Mouse (Mus musculus): Measurements from ENCODE around the gene Cyp8b1.

Gene Cyp8b1

DNA sequence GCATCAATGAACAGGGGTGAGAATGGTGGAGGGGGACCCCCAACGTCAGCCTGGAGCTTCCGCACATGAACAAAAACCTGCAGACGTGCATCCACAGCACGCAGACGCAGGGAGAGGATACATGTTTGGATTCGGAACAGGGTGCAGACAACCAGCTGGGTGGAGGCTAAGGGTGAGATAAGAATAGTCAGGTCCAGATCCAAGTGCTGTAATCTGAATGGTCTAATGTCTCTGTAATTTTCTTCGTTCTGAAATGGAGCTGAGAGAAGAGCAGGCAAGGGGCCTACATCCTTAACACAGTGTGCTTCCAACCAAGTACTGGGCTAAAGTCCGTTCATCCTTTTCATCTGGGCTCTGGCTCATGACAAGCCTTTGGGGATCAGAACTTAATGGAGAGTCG lies 24.8 kb downstream of the Cyp8b1 start:
- DNase-seq (ENCODE audit: low spot score in 2 of 2) = no peak

DNA sequence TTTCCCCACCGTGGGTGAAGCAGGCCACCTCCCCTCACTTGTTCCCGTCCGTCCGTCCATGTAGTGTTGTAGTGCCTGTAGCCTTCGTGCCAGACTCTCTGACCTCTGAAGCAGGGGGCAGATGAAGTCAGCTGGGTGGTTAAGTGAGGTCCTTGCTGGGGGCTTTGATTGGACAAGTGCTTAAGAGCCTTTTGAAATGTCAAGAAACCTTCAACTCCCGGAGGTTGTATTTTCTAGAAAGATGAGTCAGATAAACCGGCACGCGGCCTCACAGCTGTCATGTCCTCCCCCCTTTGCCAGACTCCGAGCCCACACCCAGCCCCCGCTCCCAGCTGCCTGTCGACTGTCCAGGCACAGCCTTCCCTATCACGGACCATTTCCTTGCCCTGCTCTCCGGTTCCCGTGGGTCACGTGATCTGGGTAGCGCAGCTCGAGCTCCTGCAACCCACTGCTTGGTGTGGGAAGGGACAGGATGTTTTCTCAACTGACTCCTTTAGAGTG lies 25.6 kb downstream of the Cyp8b1 start:
- DNase-seq (ENCODE audit: low spot score in 2 of 2) = peak; percentile 43 to 58

DNA sequence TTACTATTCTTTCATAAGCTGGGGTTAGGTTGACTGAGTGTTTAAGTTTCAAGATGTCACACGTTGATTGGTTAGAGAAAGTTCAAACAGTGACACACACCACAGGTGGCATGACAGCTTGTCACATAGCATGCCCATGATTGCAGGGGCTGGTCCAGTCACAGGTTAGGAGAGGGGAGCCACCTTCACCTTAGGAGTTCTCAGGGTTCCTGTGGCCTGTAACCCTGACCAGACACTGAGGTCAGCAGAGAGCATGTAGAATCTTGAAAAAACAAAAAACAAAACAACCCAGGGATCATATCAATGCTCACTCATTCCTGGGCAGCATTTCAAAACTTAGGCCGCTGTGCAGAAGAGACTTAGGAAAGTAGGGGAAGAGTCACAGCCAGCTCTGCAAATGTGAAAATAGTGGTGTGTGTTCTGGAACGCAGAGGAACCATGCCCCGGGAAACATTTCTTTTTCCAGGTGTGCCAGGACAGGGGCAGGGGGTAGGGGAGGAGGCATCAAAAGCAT lies 26.1 kb downstream of the Cyp8b1 start:
- no peak for DNase-seq (ENCODE audit: low spot score in 2 of 2)

DNA sequence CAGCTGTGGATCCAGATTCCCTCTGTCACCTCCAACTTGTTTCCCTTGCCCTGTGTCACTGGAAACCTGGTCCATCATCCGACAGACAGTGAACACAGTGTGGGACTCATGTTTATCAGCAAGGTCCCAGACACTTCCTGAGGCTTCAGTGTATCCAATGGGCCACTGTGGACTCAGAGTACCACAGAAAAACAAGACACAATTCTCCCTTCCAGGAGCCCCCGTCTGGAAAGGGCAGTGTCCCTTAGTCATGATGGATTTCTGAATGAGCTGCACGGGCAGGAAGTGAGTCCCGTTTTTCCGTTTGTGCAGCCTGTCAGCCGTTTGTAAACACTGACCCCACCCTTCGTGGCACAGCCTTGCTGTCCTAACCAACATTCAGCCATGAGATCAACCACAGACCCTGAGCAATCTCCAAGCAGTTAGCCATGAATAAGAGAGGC lies 34.1 kb downstream of the Cyp8b1 start:
- DNase-seq (ENCODE audit: low spot score in 2 of 2) = no peak

DNA sequence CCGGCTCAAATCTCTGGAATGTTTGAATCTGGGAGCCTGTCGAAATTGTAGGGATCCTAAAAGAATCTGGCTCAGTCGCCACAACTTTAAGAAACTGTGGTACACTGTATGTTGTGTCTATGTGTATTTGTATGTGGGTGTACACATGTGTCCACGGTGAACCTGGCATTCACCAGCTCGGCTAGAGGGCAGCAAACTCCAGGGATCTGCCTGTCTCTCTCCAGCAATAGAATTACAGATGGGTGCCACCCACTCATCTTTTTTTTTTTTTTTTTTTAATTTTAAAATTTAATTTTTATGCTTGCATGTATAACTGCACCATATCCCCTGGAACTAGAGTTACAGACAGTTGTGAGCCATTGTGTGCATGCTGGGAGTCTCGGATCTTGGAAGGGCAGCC lies 34.8 kb downstream of the Cyp8b1 start:
- DNase-seq (ENCODE audit: low spot score in 2 of 2) = peak; percentile 40 to 60

DNA sequence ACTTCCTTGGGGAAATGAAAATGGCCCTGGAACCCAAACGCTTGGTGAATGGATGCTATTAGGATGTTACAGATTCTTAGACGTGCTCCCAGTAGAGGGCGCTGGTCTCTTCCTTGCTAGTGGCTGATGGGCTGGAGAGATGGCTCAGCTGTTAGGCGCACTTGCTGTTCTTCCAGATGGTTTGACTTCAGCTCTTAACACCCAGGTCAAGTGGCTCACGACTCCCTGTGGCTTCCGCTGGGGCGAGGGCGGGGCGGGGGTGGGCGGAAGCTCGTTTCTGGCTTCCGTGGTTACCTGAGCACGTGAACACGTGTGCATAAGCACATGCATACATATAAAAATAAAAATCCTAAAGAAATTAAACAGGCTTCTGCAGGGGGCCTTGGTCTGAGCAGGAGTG lies 35.3 kb downstream of the Cyp8b1 start:
- peak; percentile 58 to 74 for DNase-seq (ENCODE audit: low spot score in 2 of 2)

DNA sequence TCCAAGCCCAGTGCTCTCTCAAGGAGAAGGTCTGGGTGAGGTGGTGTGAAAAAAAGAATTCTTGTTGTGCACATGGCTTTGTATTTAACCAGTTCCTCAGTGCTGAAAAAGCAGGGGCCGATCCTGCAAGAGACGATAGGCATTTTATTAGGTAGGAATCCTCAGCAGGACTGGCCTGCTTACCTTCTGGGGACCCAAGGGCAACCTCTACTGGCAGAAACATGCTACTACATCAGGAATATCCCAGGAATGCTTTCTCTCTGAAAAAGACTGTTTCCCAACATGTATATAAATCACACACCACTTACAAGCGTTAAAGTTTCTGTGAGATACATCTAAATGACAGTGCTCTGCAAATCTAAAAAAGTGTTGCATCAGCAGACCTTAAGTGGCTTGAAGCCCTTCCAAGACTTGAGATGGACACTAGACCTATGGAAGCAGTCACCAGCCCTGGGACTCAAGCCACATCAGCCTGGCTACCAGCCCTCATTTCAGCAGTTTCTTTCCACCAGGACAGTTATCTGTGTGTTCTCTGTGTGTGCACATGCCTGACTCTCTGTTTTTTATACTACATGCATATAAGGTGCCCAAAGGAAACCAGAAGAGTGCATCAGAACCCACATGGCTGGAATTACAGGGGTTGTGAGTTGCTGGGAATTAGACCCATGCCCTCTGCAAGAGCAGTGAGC lies 38.9 kb downstream of the Cyp8b1 start:
- DNase-seq (ENCODE audit: low spot score in 2 of 2) = peak; percentile 56 to 81

DNA sequence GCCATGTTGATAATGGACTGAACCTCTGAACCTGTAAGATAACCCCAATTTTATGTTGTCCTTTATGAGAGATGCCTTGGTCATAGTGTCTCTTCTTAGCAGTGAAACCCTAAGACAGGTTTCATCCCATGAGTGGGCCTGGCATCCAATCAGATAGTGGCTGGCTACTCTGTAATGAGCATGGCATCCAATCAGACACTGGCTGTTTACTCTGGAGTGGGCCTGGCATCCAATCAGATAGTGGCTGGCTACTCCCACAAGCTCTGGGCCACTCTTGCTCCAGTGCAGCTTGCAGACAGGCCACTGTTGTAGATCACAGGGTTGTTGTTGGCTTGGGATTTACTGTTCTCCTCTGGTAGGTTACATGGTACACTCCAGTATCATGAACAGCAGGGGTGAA lies 42.5 kb downstream of the Cyp8b1 start:
- DNase-seq (ENCODE audit: low spot score in 2 of 2) = no peak

DNA sequence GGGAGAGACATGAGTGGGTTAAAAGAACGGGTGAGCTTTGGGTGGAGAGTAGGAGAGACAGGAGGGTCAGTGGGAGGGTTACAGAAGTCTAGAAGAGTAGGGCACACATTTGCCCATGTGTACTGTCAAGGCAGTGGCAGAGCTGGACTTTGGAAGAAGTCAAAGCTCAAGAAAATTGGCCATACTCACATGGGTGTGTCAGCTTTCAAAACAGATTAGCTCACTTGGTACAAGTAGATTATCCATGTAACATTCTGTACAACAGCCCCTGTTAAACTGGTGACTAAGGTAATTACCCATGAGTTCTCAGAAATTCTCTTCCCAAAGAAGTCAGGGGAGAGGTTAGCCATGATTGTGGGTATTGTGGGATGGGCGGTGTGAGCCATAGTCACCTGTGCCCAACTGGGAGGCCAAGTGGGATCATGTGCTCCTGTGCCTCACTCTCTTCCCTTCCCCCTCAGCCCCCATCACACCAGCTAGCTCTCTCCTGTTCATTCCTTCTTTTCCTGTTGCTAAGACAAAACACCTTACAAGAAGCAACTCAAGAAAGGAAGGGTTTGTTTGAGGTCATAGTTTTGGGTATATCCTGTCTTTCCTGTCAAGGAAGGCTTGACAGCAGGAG lies 43.9 kb downstream of the Cyp8b1 start:
- no peak for DNase-seq (ENCODE audit: low spot score in 2 of 2)

DNA sequence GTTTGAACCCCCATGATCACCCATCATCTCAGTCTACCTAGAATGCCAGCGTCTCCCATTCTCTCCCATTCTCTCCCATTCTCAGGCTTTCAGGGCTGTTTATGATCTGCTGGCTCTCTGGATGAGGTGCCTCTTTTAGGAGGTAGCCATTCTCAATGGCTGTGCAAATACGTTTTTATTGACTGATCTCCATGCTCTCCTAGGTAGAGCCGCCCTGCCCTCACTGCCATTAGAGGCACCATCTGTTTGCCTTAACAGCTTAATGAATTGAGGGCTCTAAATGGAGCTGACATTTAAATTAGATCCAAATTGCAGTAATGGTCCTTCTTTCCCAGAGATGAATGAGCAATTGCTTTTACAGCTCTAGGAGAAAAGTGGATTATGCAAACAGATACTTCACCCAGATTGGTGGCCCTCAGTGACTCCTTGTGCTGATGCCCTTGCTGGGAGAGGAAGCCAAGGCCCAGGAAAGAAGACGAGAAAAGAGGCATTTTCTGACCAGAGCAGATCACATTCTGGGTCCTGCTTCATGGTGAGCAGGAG lies 46.1 kb downstream of the Cyp8b1 start:
- DNase-seq (ENCODE audit: low spot score in 2 of 2) = no peak

DNA sequence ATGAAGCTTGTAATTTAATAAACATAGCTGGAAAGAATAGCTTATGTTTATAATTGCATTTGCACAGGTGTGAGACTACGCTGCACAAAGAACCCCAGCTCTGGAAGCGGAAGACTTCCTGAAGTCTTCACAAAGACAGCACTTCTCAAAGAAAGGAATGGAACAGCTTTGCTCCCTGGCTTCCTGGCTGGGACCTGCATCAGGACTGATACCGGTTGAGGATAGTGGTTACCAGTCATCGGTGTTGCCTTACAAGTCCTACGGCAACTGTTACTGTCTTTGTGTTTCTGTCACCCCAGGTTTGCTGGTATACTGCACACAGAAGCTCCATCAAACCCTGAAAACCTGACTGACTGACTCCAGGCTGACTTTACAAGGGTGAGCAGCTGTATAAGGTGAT lies 46.7 kb downstream of the Cyp8b1 start:
- no peak for DNase-seq (ENCODE audit: low spot score in 2 of 2)

DNA sequence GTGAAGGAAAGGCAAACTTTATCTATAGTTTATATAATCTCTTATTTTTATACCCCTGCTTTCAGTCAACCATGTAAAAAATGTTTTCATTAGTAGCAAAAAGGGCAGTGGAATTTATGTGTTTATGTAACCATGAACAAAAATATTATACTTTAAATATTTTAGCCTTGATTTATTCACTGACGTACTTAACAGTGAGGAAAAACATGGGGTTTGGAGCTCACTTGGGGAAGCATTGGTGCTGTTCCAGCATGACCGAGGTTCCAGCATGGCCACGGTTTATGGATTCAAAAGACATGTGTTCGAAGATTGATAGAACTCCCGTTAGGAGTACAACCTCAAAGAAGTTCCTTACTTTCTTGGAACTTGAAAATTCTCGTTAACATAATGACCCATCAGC lies 47.9 kb downstream of the Cyp8b1 start:
- DNase-seq (ENCODE audit: low spot score in 2 of 2) = no peak

DNA sequence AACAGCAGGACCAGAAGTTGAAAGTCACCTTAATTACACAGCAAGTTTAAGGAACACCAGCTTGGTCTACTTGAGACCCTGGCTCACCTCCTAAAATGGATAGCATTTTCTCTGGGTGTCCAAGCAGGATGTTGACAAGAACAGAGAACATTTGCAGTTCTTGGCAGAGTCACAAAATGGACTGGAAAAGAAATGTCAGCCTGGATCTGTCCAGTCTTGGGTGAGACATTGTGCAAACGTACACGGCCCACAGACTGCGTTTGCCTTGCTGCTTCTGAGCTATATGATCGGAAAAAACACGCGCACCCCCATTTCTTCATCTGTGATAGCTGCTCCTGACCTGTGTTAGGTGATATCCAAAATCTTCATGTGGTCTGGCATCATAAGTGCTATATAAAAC lies 48.5 kb downstream of the Cyp8b1 start:
- no peak for DNase-seq (ENCODE audit: low spot score in 2 of 2)

DNA sequence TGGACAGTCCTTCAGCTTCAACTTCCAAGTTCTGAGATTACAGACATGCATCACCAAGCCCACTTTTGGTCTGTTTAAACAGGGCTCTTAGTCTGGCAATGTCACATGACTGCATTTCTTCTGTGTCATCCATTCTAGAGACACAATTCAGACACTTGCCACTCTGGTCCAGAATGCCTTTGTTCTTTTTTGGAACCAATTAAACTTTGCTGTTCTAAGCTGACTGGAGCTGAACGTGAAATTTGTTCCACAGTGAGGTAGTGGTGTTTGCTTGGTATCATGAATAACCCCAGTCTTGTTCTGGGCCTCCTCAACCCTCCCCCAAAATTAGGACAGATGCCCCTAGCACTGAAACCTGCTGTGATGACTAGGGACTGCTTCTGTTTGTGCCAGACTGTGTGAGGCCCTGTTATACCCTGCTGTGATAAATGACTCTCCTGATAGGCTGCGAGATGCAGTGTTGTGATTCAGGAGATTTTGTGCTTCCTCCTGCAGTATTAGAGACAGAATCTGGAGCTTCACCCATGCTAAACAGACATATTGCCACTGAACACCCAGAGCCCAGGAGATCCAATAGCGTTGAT lies 50.6 kb downstream of the Cyp8b1 start:
- DNase-seq (ENCODE audit: low spot score in 2 of 2) = no peak

DNA sequence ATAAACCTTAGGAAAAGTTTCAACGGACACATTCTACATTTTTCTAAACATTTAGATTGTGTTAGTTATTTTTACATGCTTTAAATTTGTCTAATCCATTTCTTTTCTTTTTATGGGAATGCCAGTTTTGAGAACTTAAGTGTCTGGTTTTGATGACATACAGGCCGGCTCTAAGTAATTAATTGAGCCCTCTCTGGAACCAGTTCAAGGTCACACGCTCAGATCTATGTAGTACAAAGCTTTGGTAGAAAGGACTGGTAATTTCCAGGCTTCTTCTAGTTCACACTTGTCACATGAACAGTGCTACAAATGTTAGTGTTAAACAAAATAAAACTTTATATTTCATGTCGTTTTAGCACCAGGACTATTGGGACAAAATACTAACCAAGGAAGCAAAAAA lies 51.3 kb downstream of the Cyp8b1 start:
- DNase-seq (ENCODE audit: low spot score in 2 of 2) = no peak
